Mouse (Mus musculus) macrophage (primary cell): ENCODE results near the gene Osgep. TPM values are rescaled to one million over a fixed set of nuclear protein-coding genes. Genes with fewer than 3 reads are reported as not detected.
"Not testable (repeated sequence)": the region's sequence is repeated elsewhere in the genome, so short reads cannot be mapped to it uniquely, and the experiment has no call there.

ENCODE experiments used
- H3K27ac ChIP-seq: fragments of 350-480 bp; formaldehyde crosslinking; 2 replicates; pipeline ENCODE4 v1.9.0; 2021
- H3K36me3 ChIP-seq: fragments of 350-480 bp; formaldehyde crosslinking; 2 replicates; pipeline ENCODE4 v1.9.0; 2021; ENCODE audit errors: inconsistent target
- H3K4me3 ChIP-seq: fragments of 350-480 bp; formaldehyde crosslinking; 2 replicates; pipeline ENCODE4 v1.9.0; 2021; ENCODE audit errors: inconsistent target
- H3K79me2 ChIP-seq: fragments of 350-480 bp; formaldehyde crosslinking; 2 replicates; pipeline ENCODE4 v1.9.0; 2021; ENCODE audit errors: inconsistent target
- WGBS: methylation state at CpG from one replicate; pipeline ENCODE4 v1.1.7; 2026; ENCODE audit warnings: inconsistent platforms; ENCODE audit not compliant: missing documents; 5-methylcytosine and 5-hydroxymethylcytosine counted together
- polyA plus RNA-seq: library from polyadenylated mRNA; stranded (reverse); fragments of 250-400 nt; gene quantifications from 3 replicates; pipeline ENCODE4 v1.2.4, GENCODE M21; 2018; ENCODE audit warnings: inconsistent platforms

Gene Osgep
- polyA plus RNA-seq, 1 experiment from 2014 or later: 56.9 TPM

DNA sequence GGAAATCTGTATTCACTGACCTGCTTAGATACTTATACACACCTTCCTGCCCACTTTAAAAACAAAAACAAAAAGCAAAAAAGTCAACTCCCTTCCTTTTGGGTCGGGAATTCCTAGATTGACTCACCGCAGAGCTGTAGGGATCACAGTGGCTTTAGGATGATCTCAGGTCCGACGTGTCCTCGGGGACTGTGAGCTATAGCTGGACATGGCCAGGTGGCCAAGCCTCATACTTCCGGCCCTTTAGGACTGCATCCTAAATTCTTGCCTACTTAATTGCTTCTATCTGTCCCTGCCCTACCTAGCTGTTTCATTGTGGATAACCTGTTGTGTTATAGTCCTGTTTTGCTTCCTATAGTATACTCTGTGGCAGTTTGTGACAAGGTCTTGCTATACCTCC, 20.4 kb upstream of the Osgep start:
- H3K27ac ChIP-seq: peak overlapping the region; percentile 87
- WGBS: 2% methylated on average over 6 of the region's 6 CpGs
- H3K4me3 ChIP-seq: peak overlapping the region; percentile 92
- H3K79me2 ChIP-seq: peaks cover 49% of the 10 kb centered on the region
- H3K36me3 ChIP-seq: not testable (repeated sequence)

DNA sequence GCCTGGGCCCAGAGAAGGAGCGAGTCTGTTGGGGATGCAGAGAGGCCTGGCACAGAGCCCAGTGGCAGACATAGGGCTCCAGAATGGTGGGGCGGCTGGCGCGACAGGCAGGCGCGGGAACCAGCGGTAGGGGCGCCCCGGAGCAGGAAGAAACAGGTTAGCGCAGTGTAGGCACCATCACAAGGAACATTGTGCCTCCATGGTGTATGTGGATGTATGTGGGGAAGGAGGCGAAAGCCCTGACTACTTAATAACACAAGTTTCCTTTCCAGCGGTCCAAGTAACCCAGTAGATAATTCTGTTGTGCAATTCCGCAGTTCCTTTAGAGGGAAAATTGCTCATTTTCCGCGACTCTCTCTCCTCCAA, 20.0 kb upstream of the Osgep start:
- Histone ChIP-seq H3K79me2 (peaks cover 49% of the 10 kb centered on the region), H3K27ac (peak overlapping the region; percentile 87), H3K4me3 (peak overlapping the region; percentile 92)
- WGBS: 2% methylated on average over 9 of the region's 15 CpGs
- not testable (repeated sequence) for H3K36me3 ChIP-seq

DNA sequence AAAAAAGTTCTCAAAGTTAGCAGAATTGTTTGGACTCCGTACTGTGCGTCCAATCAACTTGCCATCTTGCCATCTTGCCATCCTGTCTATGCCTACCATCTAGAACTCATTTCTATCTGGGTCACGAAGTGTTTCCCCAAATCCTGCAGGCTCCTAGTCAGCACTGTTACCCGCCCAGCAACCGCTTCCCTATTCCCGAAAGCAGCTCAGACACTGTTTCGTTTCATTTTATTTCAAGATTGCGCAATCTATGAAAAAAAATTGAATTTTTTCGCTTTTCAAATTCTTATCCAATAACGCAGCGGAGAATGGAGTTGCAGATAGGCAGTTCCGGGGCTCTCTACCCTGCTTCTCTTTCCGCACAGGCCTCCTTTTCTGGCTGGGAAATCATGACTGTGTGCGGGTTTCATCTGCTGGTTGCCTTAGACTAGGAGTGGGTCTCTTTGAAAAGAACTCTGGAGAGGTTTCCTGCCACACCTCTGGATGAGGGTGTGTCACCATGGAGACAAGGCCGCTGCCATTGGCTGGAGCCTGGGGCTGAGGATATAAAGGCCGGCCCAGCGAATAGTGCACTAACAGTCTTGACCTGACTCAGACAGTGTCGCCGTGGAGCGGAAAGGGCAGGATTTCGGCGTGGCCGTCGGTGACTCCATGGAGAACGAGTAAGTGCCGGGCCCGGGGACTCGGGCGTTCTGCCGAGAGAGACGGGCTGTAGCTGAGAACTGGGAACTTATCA, 19.4 kb upstream of the Osgep start, which contains the start of gene Gm49342:
Gene Gm49342, plus strand, starts transcription at position 586 of the 736 bp plus-strand sequence.
- 0% methylated on average over 30 of the region's 31 CpGs for WGBS
- H3K4me3 ChIP-seq: peak within 1 kb of the TSS; percentile 92
- H3K36me3 ChIP-seq: peaks cover under 1% of the 10 kb centered on the region; the same call in 1 of the 2 replicates
- peak within 1 kb of the TSS; percentile 87 for H3K27ac ChIP-seq
- peaks cover 43% of the 10 kb centered on the region for H3K79me2 ChIP-seq

DNA sequence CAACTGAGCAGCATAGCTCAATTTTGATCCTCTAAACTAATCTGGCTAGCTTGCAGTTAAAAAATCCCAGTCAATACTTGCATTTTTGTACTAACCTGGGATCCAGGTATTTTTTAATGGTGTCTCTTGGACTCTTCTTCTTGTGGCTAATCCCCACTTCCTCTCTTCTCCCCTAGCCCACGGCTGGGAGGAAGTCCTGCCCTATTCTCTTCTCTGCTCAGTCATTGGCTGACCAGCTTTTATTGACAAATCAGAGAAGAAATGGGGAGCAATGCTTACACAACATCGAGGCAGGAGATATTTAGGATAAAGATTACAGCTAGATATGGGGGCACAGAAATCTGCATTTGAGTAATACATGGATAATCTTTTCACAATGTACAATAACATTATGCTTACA, 14.2 kb upstream of the Osgep start:
- Histone ChIP-seq H3K4me3 (peak overlapping the region; percentile 31), H3K27ac (peak overlapping the region; percentile 56; the same call in 1 of the 2 replicates)
- WGBS: 8% methylated on average over 2 of the region's 2 CpGs

DNA sequence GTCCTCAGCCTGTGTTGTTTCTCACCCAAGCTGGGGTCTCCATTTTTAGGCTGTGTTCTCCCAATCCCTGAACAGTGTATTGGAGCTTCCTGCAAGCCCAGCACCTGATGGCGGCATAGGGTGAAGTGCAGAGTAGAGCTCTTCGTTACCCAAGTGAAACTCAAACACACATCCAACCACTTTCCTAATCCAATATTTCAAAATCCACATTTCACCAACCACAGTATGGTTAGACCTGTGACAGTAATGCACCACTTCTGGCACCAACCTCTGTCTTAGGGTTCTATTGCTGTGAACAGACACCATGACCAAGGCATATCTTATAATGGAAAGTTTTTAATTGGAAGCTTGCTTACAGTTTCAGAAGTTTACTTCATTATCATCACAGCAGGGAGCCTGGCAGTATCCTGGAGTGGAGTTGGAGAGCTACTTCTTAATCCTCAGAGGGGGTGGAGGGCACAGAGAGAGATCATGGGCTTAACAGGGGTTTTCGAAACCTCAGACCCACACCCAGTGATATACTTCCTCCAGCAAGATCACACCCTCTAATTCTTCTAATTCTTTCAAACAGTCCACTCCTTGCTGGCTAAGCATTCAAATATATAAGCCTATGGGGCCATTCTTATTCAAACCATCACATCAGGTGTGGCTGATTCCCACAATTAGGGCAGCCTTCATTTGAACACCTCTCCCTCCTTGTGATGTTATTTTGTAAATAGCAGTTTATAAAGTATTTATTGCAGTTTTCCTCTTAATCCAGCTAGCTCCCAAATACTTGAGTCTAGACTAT, 13.6 kb upstream of the Osgep start:
- Histone ChIP-seq H3K36me3 (no peaks in the 10 kb centered on the region), H3K79me2 (peaks cover 37% of the 10 kb centered on the region; the same call in 1 of the 2 replicates), H3K27ac (peak overlapping the region; percentile 56; the same call in 1 of the 2 replicates), H3K4me3 (peak overlapping the region; percentile 31)
- WGBS: 96% methylated on average over 3 of the region's 3 CpGs

More for the DNA sequence above, 14.2 kb upstream of the Osgep start:
- H3K79me2 ChIP-seq: peaks cover 31% of the 10 kb centered on the region; the same call in 1 of the 2 replicates
- no peaks in the 10 kb centered on the region for H3K36me3 ChIP-seq

DNA sequence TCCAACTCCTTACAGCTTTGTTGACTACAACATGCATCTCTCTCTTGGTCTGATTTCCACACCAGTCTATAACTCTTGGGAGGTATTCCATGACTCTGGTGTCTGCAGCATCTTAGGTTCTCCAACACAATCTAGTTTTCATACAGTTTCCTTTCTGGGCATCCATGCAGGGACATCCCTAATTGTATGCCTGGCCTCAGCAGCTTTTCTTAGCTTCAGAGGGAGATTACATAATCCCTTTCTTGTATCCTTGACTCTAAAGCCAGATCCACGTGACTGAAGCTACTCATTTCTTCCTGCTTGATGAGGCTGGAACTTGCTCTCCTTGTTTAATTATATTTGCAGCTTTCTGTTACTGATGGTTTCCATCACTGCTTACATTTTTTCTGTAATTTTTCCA, 12.0 kb upstream of the Osgep start:
- Histone ChIP-seq H3K27ac (peak overlapping the region; percentile 56), H3K36me3 (no peaks in the 10 kb centered on the region), H3K4me3 (no peak overlapping the region), H3K79me2 (peaks cover 37% of the 10 kb centered on the region; the same call in 1 of the 2 replicates)
- WGBS: 33% methylated on average over 1 of the region's 1 CpGs

DNA sequence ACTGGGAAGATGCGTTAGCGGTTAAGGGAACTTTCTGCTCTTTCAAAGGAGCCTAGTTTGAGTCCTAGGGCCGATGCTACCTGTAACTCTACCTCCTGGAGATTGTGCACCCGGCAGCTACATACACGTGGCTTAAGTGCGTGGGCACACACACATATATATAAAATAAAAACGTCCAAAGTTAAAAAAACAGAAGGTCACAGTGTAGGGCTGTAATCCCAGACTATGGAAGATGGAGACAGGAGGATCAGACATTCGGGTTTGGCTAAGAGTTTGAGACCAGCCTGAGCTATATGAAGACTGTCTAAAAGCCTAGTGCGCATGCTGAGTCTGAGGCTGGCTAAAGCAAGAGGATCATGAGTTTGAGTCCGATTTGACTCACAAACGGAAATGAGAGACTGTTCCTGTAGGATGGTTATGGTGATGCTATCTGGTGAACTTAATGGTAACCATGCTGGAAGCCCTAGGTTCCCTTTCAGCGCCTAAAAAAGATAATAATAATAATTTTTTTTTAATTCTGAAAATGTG, 6.9 kb upstream of the Osgep start:
- peak overlapping the region; percentile 43 for H3K4me3 ChIP-seq
- peak overlapping the region; percentile 90 for H3K27ac ChIP-seq
- H3K79me2 ChIP-seq: peaks cover 56% of the 10 kb centered on the region
- H3K36me3 ChIP-seq: peaks cover 30% of the 10 kb centered on the region
- 16% methylated on average over 12 of the region's 12 CpGs for WGBS

DNA sequence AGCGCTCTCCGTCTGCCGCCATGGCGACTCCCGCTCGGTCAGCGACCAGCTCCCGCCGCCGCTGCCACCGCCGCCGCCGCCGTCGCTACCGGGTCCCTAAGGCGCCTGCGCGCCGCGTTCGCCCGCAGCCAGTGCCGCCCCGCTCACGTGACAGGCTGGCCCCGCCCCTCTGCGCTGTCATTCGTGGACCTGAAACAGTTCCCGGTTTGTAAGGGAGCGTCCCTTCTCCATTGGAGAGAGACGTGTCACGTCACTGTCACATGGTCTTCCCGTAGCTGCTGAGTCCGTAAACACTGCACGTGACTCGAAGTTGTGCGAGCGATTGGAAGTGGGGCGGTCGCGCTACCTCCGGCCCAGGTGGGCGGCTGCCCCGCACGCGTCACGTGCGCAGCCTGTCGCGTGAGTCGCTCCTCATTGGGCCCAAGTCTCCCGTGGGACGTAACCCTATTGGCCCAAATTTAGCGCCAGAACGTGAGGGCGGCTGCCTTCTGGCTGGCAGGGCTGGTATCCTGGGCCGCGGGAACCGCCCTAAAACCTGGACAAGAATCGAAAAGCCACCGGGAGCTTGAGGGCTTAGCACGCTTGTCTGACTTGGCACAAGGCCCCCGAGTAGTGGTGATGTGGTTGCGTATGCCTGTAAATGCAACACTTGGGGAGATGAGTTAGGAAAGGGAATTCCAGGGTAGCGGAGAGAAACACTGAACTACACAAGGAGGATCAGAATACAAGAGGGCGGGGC, 6.2 kb upstream of the Osgep start, which contains the start of the genes Pip4p1 and Pnp:
Gene Pip4p1, minus strand, starts transcription at position 103 of the 739 bp plus-strand sequence.
Gene Pnp, plus strand, starts transcription at position 329 of the 739 bp plus-strand sequence.
- under 1% methylated on average over 67 of the region's 68 CpGs for WGBS
- Histone ChIP-seq H3K79me2 (peaks cover 58% of the 10 kb centered on the region), H3K4me3 (peak within 1 kb of the TSS; percentile 88), H3K27ac (peak within 1 kb of the TSS; percentile 90), H3K36me3 (peaks cover 33% of the 10 kb centered on the region)

DNA sequence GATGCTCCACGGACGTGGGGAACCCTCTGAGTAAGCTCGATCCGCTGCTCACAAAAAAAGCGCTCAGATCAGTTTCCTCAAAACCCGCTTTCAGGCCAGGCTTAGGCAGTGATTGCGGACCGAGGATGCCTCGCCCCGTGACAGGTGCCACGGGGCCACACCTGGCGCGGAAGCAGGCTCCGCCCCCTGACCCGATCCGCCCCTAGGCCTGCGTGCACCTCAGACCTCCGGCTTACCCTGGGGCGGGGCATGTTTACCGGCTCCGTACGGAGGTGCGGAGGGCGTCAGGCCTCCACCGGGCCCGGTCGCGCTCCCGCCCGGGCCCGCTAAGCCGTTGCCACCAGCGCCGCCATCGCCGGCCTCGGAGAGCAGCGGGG, 5.7 kb upstream of the Osgep start:
- Histone ChIP-seq H3K36me3 (peaks cover 33% of the 10 kb centered on the region), H3K79me2 (peaks cover 58% of the 10 kb centered on the region), H3K4me3 (peak overlapping the region; percentile 88), H3K27ac (peak overlapping the region; percentile 90)
- WGBS: under 1% methylated on average over 33 of the region's 38 CpGs

DNA sequence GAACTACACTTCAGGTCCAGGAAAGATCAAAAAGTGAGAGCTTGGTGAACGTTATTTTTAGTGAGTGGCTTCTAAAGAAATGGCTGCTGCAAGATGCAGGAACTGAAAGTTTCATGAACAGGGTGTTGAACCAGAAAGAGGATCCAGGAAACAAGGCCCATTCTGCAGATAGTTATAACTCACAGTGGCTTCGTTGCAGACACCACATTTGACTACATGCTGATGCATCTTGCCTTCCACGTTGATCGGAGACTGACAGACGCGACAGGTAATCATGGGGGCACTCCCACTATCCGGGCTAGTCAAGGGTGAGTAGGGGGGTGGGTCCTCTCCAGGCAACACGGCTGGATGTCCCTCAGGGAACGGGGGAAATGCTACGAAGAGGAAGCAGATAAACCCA, 5.3 kb upstream of the Osgep start:
- Histone ChIP-seq H3K27ac (peak overlapping the region; percentile 90), H3K79me2 (peaks cover 55% of the 10 kb centered on the region), H3K36me3 (peaks cover 33% of the 10 kb centered on the region), H3K4me3 (peak overlapping the region; percentile 88)
- 4% methylated on average over 10 of the region's 10 CpGs for WGBS

DNA sequence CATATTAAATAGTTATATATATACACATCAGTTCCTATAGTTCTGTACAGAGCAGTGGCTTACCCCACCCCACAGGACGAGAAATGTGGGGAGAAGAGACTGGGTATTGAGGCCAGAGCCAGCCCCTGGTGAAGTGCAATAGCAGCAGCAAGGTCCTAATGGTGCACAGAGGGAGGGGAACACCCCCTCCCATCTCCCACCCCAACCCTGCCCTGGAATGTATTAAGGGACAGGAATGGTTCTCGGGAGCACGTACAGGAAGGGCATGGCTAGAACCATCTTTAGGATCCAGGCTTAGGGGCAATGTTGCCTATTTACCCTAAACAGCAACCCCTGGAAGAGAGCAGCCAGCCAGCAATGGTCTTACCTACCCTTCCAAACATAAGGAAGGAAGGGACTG, 2.7 kb upstream of the Osgep start:
- H3K27ac ChIP-seq: no peak overlapping the region; the same call in 1 of the 2 replicates
- H3K79me2 ChIP-seq: peaks cover 56% of the 10 kb centered on the region
- no peak overlapping the region for H3K4me3 ChIP-seq
- peaks cover 33% of the 10 kb centered on the region for H3K36me3 ChIP-seq
- 89% methylated on average over 3 of the region's 3 CpGs for WGBS

DNA sequence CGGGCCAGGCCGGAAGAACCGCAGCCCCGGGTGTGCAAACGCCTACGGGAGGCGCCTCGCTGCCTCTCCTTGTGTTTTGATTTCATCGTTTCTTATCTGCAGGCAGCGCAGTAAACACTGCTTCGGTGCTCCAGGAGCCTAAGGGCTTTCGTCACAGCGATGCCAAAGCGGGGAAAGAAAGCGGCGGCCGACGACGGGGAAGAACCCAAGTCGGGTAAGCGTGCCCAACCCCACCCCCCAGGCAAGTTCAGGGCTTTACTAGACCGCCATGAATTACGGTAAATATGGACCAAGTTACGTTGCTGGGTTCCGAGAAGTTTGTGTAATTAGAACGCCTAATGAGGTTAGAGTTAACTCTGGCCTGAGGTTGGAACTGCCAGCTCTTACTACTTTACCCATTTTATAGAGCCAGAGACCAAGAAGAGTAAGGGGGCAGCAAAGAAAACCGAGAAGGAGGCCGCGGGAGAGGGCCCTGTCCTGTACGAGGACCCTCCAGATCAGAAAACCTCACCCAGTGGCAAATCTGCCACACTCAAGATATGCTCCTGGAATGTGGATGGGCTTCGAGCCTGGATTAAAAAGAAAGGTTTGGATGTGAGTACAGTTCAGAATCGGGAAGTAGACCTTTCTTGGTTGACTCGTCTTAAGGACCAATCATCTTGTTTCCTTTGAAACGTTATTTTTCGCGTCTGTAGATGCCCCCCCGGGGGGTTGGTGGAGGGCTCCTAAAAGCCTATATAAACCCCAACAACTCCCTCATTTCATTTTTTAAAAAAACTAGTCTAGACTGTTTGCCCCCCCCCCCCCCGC, 623 bp upstream of the Osgep start:
- Histone ChIP-seq H3K36me3 (peaks cover 33% of the 10 kb centered on the region), H3K4me3 (peak overlapping the region; percentile 79), H3K79me2 (peaks cover 76% of the 10 kb centered on the region), H3K27ac (peak overlapping the region; percentile 74)
- 3% methylated on average over 33 of the region's 38 CpGs for WGBS

DNA sequence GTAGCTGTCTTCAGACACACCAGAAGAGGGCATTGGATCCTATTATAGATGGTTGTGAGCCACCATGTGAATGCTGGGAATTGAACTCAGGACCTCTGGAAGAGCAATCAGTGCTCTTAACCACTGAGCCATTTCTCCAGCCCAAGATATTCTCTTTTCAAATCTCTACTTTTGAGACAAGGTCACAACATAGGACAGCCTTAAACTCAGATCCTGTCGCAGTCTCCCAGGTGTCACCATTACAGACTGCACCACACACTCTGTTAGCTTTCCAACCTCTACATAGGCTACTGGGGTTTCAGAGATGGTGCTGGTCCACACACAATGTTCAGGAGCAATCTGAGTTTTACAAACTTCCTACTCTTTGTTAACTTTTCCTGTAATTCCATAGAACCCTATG, 1.3 kb downstream of the Osgep start:
- Histone ChIP-seq H3K79me2 (peaks cover 59% of the 10 kb centered on the region), H3K27ac (peak overlapping the region; percentile 74), H3K4me3 (peak overlapping the region; percentile 79), H3K36me3 (peaks cover 26% of the 10 kb centered on the region)
- 64% methylated on average over 1 of the region's 1 CpGs for WGBS
